Mouse (Mus musculus): ENCODE measurements around the gene Lamc1.

DNA sequence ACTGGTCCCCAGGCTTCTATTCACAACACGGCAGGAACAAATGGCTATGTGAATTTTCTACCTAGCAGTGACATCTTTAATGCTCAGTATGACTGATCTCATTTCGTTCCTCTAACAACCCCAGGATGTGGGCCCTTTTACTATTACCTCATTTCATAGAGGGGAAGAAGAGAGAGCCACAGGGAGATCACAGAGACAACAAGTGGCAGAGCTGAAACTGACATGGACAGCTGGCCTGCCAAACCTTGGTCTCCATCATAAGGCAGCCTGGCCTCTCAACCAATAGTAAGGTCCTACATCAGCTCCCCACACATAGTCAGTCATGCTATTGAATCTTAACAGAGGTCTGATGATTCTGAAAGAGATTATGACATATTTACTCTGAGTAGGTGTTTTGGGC is 12.4 kb upstream of the Lamc1 start:
- no peak for TF ChIP-seq CTCF (IDR thresholded peaks at IDR 0.05; ENCODE audit: control insufficient read depth, insufficient read depth, insufficient replicate concordance, low read depth, low read length)
- no peak for TF ChIP-seq POLR2A (IDR thresholded peaks at IDR 0.05; ENCODE audit: control insufficient read depth, low read depth, low read length)

Measured in testis, adult 2 months (tissue).